Mouse (Mus musculus) C2C12 (cell line): ENCODE data around the gene Ccdc134. TPM values are rescaled to one million over a fixed set of nuclear protein-coding genes. Genes with fewer than 3 reads are reported as not detected.

Experiments used
- H3K27me3 ChIP-seq: one replicate; pipeline ENCODE4 v1.6.1; 2011; ENCODE audit not compliant: control insufficient read depth, insufficient read depth, insufficient read length
- H3K36me3 ChIP-seq: one replicate; pipeline ENCODE4 v1.6.1; 2011; ENCODE audit not compliant: control insufficient read depth, insufficient read depth
- H3K4me3 ChIP-seq: one replicate; pipeline ENCODE4 v1.5.1; 2011; ENCODE audit warnings: mild to moderate bottlenecking, control low read depth; ENCODE audit not compliant: poor library complexity, insufficient read depth, severe bottlenecking
- H3K79me2 ChIP-seq: one replicate; pipeline ENCODE4 v1.6.1; 2011; ENCODE audit not compliant: control insufficient read depth, insufficient read depth
- H3K79me3 ChIP-seq: one replicate; pipeline ENCODE4 v1.6.1; 2011; ENCODE audit warnings: low read depth, control low read depth
- H3ac ChIP-seq: one replicate; pipeline ENCODE3; 2011; ENCODE audit warnings: low read depth; ENCODE audit not compliant: control insufficient read depth, insufficient read length
- CEBPB ChIP-seq: IDR thresholded peaks from one replicate; pipeline ENCODE4 v1.6.1; 2011; ENCODE audit warnings: low read depth, mild to moderate bottlenecking, control low read depth, moderate library complexity
- CTCF ChIP-seq: IDR thresholded peaks from one replicate; pipeline ENCODE4 v1.5.1; 2011; ENCODE audit not compliant: control insufficient read depth, insufficient read depth, insufficient read length
- FOSL1 ChIP-seq: IDR thresholded peaks from one replicate; pipeline ENCODE4 v1.8.0; 2011; ENCODE audit warnings: mild to moderate bottlenecking, low read length; ENCODE audit not compliant: poor library complexity, insufficient read depth, severe bottlenecking
- MAX ChIP-seq: IDR thresholded peaks from one replicate; pipeline ENCODE4 v1.6.1; 2011; ENCODE audit warnings: mild to moderate bottlenecking, control low read depth
- MYOD1 ChIP-seq: IDR thresholded peaks from one replicate; pipeline ENCODE4 v1.6.1; 2011; ENCODE audit warnings: low read depth; ENCODE audit not compliant: control insufficient read depth, insufficient read length
- MYOG ChIP-seq: IDR thresholded peaks from one replicate; pipeline ENCODE4 v1.6.1; 2011; ENCODE audit not compliant: control insufficient read depth, insufficient read length; ENCODE audit errors: extremely low read depth
- USF1 ChIP-seq: IDR thresholded peaks from one replicate; pipeline ENCODE4 v1.6.1; 2011; ENCODE audit warnings: low read depth, mild to moderate bottlenecking, control low read depth, moderate library complexity
- polyA plus RNA-seq: library from polyadenylated mRNA; unstranded; fragments of >200 nt; fragmentation: generic; extraction: Trizol; gene quantifications from one replicate; pipeline ENCODE4 v1.2.1, GENCODE M21; 2012; ENCODE audit warnings: missing spikeins

The Ccdc134 gene
- polyA plus RNA-seq, 1 experiment = 20.2 TPM

DNA sequence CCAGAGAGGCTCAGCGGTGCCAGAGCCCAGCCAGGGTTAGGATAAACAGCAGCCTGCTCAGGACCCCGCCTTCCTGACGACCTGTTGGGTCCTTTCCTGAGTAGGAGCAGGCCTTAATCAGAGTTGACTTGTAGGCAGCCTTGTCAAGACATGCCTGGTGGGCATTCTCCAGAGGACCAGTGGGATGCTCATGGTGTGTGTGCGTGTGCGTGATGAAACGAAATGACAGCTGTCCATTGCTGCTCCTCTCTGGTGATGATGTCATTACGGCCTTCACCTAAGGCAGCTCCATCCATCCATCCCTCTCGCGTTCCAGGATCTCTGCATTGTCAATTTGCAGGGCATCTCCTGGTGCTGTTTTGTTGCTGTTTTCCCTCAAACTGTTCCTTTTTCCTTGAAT is 31.7 kb downstream of the Ccdc134 start:
- peaks cover 100% of the 10 kb centered on the region for H3K79me2 ChIP-seq
- H3K27me3 ChIP-seq = no peaks in the 10 kb centered on the region
- peaks cover 97% of the 10 kb centered on the region for H3K79me3 ChIP-seq

DNA sequence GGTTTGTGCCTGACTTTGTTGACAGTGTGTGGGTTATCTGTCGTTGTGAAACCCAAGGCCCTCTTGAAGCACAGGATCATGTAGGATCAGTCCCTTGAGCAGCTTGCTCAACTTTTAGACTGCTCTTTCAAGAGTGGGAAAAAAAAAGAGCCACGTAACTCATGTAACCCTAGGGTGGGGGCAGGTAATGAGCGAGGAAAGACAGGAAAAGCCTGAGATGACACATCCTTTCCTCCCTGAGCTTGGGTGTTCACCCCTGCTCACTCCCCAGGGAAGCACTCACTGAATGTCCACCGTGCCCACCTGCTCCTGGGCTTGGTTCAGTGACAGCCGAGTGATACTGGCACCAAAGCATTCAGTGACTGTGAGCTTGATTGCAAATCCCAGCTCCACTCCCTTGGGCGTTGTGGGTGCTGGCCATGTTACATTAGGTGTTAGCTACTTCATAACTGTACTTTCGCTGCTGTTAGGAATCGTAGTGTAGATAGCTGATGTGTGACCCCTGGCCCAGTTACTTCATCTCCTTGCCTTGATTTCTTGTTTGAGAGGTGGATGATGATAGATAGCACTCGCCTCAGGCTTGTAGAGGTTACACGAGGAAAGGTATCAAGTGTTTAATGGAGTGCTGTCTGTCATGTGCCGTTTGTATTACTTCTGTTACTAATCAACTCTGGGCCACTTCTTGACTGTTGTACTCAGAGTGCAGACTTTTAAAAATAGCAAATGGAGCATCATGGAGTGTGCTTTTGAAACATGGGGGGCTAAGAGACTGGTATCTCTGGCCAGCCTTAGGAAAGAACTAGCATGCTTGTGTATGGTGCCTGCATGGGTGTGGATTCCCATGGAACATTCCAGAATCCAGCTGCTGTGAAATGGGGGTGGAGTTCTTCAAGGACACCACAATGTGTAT is 33.3 kb downstream of the Ccdc134 start:
- Histone ChIP-seq H3K4me3 (no peak overlapping the region), H3ac (no peak overlapping the region), H3K79me3 (peaks cover 96% of the 10 kb centered on the region), H3K27me3 (no peaks in the 10 kb centered on the region), H3K36me3 (peaks cover 13% of the 10 kb centered on the region), H3K79me2 (peaks cover 100% of the 10 kb centered on the region)
- TF ChIP-seq MYOD1 (no peak), USF1 (no peak), MAX (no peak), CTCF (no peak), MYOG (no peak), FOSL1 (no peak), CEBPB (no peak)

More for the DNA sequence above, 31.7 kb downstream of the Ccdc134 start:
- H3K4me3 ChIP-seq = no peak overlapping the region
- peaks cover 13% of the 10 kb centered on the region for H3K36me3 ChIP-seq
- H3ac ChIP-seq = no peak overlapping the region
- TF ChIP-seq MYOD1 (no peak), MYOG (no peak), CTCF (no peak), FOSL1 (no peak), CEBPB (no peak), USF1 (no peak), MAX (no peak)

DNA sequence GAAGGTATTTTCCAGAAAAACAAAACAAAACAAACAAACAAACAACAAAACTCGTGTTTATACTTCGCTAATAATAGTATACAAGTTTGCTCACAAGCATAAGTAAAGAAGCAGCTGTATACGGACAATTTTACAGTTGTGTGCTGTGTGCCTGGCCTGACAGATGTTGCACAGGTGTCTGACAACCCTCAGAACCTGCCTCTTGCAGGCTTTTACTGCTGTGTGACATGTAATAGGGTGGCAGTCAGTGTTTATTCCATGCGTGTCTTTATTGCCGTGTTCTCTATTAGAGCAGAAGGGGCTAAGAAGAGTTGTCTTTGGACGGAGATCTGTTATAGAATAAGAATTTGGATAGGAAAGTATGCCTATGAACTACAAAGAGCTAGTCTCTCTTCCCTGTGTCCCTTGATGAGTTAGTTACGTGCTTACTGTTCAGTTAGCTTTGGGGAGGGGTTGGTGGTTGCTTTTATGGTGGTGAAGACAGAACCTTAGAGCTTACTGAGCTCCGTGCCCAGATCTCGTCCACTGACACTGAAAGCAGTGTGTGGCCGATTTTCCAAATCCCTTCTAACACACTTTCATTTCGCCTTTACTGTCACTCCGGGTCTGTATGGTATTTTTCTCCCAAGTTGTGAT is 34.4 kb downstream of the Ccdc134 start:
- no peaks in the 10 kb centered on the region for H3K27me3 ChIP-seq
- peaks cover 96% of the 10 kb centered on the region for H3K79me3 ChIP-seq
- no peak overlapping the region for H3ac ChIP-seq
- peaks cover 16% of the 10 kb centered on the region for H3K36me3 ChIP-seq
- TF ChIP-seq MYOG (no peak), CEBPB (no peak), MYOD1 (no peak), USF1 (no peak), CTCF (no peak), MAX (no peak), FOSL1 (no peak)
- H3K4me3 ChIP-seq = no peak overlapping the region
- peaks cover 100% of the 10 kb centered on the region for H3K79me2 ChIP-seq

DNA sequence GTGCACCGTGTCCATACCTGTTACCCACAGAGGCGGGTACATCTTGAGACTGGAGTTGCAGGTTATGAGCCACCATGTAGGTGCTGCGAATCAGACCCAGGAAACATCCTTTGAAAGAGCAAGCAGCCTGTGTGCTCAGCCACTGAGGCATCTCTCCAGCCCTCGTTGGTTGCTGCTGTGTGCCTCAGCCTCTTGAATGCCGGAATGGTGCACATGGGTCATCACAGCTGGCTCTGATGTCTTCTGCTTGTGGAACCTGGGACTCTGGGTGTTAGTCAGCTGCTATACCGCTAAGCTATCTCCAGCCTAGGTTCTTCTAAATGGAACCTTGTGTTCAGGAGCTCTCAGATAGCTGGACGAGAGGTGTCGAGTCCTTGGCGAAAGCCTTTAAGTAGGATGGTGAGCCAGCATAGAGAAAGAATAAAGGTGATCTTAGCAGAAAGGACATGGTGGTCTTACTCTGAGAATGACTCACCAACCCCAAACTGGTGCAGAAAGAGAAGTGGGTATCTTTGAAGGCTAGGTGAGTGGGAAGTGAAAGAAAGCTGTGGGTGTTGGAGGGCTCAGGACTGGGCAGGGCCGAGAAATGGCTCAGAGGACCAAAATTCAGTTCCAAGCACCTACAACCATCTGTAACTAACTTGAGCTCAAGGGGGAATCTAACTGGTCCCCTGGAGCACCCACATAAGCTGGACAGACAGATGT is 35.8 kb downstream of the Ccdc134 start:
- TF ChIP-seq MYOD1 (no peak), CEBPB (no peak), MYOG (no peak), CTCF (no peak), USF1 (no peak), FOSL1 (no peak), MAX (no peak)

DNA sequence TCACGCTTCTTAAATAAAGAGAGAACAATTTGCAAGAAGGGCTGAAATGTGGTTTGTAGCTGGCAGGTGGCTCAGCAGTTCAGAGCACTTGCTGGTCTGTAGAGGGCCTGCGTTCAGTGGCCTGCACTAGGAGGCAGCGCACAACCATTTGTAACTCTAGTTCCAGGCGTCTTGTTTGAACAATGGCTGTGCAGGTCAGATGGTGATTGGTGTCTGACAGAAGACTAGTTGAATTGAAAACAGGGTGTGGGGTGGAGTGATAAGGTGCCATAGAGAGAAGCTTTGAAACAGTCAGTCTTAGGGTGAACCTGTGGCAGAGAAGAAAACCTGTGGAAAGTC is 36.3 kb downstream of the Ccdc134 start:
- Histone ChIP-seq H3ac (no peak overlapping the region), H3K27me3 (no peaks in the 10 kb centered on the region), H3K79me3 (peaks cover 96% of the 10 kb centered on the region), H3K36me3 (peaks cover 9% of the 10 kb centered on the region), H3K79me2 (peaks cover 100% of the 10 kb centered on the region), H3K4me3 (no peak overlapping the region)
- TF ChIP-seq USF1 = no peak
- no peak for TF ChIP-seq MYOG
- TF ChIP-seq FOSL1 = no peak
- no peak for TF ChIP-seq CEBPB
- no peak for TF ChIP-seq MAX
- TF ChIP-seq MYOD1 = no peak
- no peak for TF ChIP-seq CTCF

More for the DNA sequence above, 35.8 kb downstream of the Ccdc134 start:
- Histone ChIP-seq H3K79me3 (peaks cover 96% of the 10 kb centered on the region), H3K4me3 (no peak overlapping the region), H3ac (no peak overlapping the region), H3K79me2 (peaks cover 100% of the 10 kb centered on the region), H3K36me3 (peaks cover 13% of the 10 kb centered on the region), H3K27me3 (no peaks in the 10 kb centered on the region)
